Mouse (Mus musculus) myocyte (in vitro differentiated cells): ENCODE measurements around the gene Tmem230.

ENCODE experiments used
- CEBPB ChIP-seq: IDR thresholded peaks from 2 replicates; pipeline ENCODE4 v1.6.1; 2011; ENCODE audit warnings: mild to moderate bottlenecking, moderate library complexity; ENCODE audit not compliant: poor library complexity, insufficient read depth, severe bottlenecking
- E2F4 ChIP-seq: IDR thresholded peaks from one replicate; pipeline ENCODE4 v1.6.1; 2011; ENCODE audit warnings: mild to moderate bottlenecking, control low read depth, moderate library complexity; ENCODE audit not compliant: insufficient read depth
- POLR2A ChIP-seq: IDR thresholded peaks from one replicate; pipeline ENCODE4 v1.6.1; 2011; ENCODE audit warnings: low read depth, mild to moderate bottlenecking, control low read depth, moderate library complexity; ENCODE audit not compliant: insufficient read length
- POLR2AphosphoS2 ChIP-seq: IDR thresholded peaks from one replicate; pipeline ENCODE4 v1.6.1; 2011; ENCODE audit warnings: low read depth, control low read depth; ENCODE audit not compliant: insufficient read length
- SRF ChIP-seq: IDR thresholded peaks from one replicate; pipeline ENCODE4 v1.6.1; 2011; ENCODE audit warnings: low read depth; ENCODE audit not compliant: control insufficient read depth, insufficient read length
- USF1 ChIP-seq: IDR thresholded peaks from one replicate; pipeline ENCODE4 v1.6.1; 2011; ENCODE audit warnings: low read depth, mild to moderate bottlenecking, control low read depth, moderate library complexity

DNA sequence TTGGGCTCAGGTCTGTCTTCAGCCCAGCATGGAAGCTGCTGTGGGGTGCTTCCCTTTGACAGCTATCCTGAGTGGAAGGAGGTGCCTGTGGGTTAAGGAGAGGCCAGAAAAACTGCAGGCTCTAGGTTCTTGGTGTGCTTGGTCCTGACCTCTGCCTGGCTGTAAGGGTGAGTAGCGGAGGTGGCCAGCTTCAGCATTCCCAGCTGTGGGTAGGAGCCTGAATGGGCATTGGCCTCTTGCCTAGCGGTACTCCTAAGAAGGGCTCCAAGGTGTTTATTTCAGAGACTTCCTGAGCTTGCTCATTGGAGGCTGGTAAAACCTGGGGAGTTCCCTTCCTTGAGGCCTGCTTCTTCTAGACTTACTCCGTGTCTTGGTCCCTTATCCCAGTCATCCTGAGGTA is 43.7 kb upstream of the Tmem230 start:
- no peak for TF ChIP-seq POLR2A
- no peak for TF ChIP-seq CEBPB
- no peak for TF ChIP-seq E2F4
- TF ChIP-seq USF1: no peak
- TF ChIP-seq POLR2AphosphoS2: no peak
- no peak for TF ChIP-seq SRF
